Mouse (Mus musculus): ENCODE data around the gene Gm12695. TPM values are rescaled to one million over a fixed set of nuclear protein-coding genes. Genes with fewer than 3 reads are reported as not detected.

Gene Gm12695
- polyA plus RNA-seq (2012; fragmentation: generic; extraction: Trizol): not detected

- H3K36me3 ChIP-seq (ENCODE audit: control insufficient read depth, insufficient read depth): no peaks in the 10 kb centered on the region
- no peaks in the 10 kb centered on the region for H3K27me3 ChIP-seq (ENCODE audit: control insufficient read depth, insufficient read depth, insufficient read length)
- TF ChIP-seq TCF12 (IDR thresholded peaks at IDR 0.05; ENCODE audit: insufficient read depth, poor library complexity, severe bottlenecking) (no peak), MAX (IDR thresholded peaks at IDR 0.05; ENCODE audit: low read depth) (no peak), POLR2A (IDR thresholded peaks at IDR 0.05; ENCODE audit: insufficient read length, low read depth) (no peak), CEBPB (IDR thresholded peaks at IDR 0.05; ENCODE audit: insufficient read depth, poor library complexity, severe bottlenecking) (no peak), REST (IDR thresholded peaks at IDR 0.05; ENCODE audit: insufficient read depth, insufficient read length) (no peak), E2F4 (IDR thresholded peaks at IDR 0.05; ENCODE audit: insufficient read depth) (no peak), SRF (IDR thresholded peaks at IDR 0.05; ENCODE audit: control insufficient read depth, insufficient read length, low read depth) (no peak), TCF3 (IDR thresholded peaks at IDR 0.05; ENCODE audit: insufficient read length, low read depth) (no peak), POLR2AphosphoS2 (IDR thresholded peaks at IDR 0.05; ENCODE audit: insufficient read length, low read depth) (no peak), MYOD1 (IDR thresholded peaks at IDR 0.05; ENCODE audit: control insufficient read depth in 1 of 3, insufficient read length in 2 of 3, low read depth in 2 of 3) (no peak), USF1 (IDR thresholded peaks at IDR 0.05; ENCODE audit: low read depth) (no peak), MYOG (IDR thresholded peaks at IDR 0.05; ENCODE audit: control insufficient read depth in 1 of 3, insufficient read depth in 1 of 3, insufficient read length in 2 of 3, low read depth in 2 of 3) (no peak)
- no peak within 1 kb of the TSS for H3K4me2 ChIP-seq (ENCODE audit: low read depth)
- no peaks in the 10 kb centered on the region for H3K79me2 ChIP-seq (ENCODE audit: control insufficient read depth, insufficient read depth)
- no peak within 1 kb of the TSS for H3ac ChIP-seq (ENCODE audit: control insufficient read depth, insufficient read length)
- no peak within 1 kb of the TSS for H3K4me3 ChIP-seq
Measured at GRCm38 (mm10) chr4:96785086-96785485, at the start of gene Gm12695. Gene Gm12695 (minus strand): TSS chr4:96785186.

- no peak overlapping the region for H3ac ChIP-seq (ENCODE audit: control insufficient read depth, insufficient read length)
- no peak overlapping the region for H3K4me3 ChIP-seq
- no peaks in the 10 kb centered on the region for H3K36me3 ChIP-seq (ENCODE audit: control insufficient read depth, insufficient read depth)
- H3K79me2 ChIP-seq (ENCODE audit: control insufficient read depth, insufficient read depth): no peaks in the 10 kb centered on the region
- no peak for TF ChIP-seq TCF12 (IDR thresholded peaks at IDR 0.05; ENCODE audit: insufficient read depth, poor library complexity, severe bottlenecking)
- TF ChIP-seq CEBPB (IDR thresholded peaks at IDR 0.05; ENCODE audit: insufficient read depth, poor library complexity, severe bottlenecking): no peak
- H3K27me3 ChIP-seq (ENCODE audit: control insufficient read depth, insufficient read depth, insufficient read length): no peaks in the 10 kb centered on the region
- H3K4me2 ChIP-seq (ENCODE audit: low read depth): no peak overlapping the region
Measured at GRCm38 (mm10) chr4:96825540-96826045, 40.6 kb upstream of the Gm12695 start.

DNA sequence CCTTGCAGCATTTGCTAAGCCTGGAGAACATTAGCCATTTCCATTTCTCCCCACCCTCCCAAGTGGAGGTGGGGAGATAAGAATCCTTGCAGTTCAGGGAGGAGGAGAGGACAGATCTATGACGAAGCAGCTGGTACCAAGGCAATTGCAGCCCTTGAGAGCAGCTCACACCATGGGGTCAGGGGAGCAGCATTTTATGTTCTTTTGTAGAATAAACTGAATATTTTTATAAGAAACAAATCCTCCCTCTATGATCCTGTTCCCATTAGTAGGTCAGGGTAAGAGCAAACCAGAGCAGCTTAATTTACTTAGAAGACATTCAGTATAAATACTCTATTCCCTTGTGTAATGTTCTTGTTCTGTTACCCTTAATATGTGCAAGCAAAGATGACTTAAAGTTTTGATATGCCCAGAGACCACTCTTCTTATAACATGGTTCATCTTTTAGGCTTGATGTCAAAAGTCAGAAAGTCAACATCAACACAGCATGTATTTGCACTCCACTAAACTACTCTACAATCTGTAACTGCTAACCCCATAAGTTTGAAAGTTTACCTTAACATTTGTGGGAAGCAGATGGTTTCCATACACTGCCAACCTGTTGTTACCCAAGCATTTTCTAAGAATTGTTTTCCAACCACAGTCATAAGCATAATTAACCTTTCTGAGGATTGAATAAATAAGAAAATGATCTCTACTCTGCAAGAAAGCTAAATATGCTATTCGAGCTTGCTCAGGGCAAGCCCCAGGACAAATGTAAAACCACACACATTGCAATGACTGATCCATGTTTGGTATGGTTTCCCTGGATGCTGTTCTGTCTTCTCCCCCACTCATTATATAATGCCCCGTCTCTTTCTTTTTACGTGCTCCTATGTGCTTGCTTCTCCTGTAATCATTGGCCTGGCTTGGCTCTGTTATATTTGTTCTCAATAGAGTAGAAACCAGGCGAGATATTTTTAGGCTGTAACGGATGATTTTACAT is 22.1 kb upstream of the Gm12695 start:
- Histone ChIP-seq H3K4me3 (no peak overlapping the region), H3K4me2 (ENCODE audit: low read depth) (no peak overlapping the region), H3K36me3 (ENCODE audit: control insufficient read depth, insufficient read depth) (no peaks in the 10 kb centered on the region), H3K79me2 (ENCODE audit: control insufficient read depth, insufficient read depth) (no peaks in the 10 kb centered on the region), H3ac (ENCODE audit: control insufficient read depth, insufficient read length) (no peak overlapping the region), H3K27me3 (ENCODE audit: control insufficient read depth, insufficient read depth, insufficient read length) (no peaks in the 10 kb centered on the region)
- no peak for TF ChIP-seq CEBPB (IDR thresholded peaks at IDR 0.05; ENCODE audit: insufficient read depth, poor library complexity, severe bottlenecking)
- no peak for TF ChIP-seq TCF12 (IDR thresholded peaks at IDR 0.05; ENCODE audit: insufficient read depth, poor library complexity, severe bottlenecking)
- TF ChIP-seq REST (IDR thresholded peaks at IDR 0.05; ENCODE audit: insufficient read depth, insufficient read length): no peak
- no peak for TF ChIP-seq POLR2AphosphoS2 (IDR thresholded peaks at IDR 0.05; ENCODE audit: insufficient read length, low read depth)
- no peak for TF ChIP-seq USF1 (IDR thresholded peaks at IDR 0.05; ENCODE audit: low read depth)
- no peak for TF ChIP-seq MAX (IDR thresholded peaks at IDR 0.05; ENCODE audit: low read depth)
- no peak for TF ChIP-seq E2F4 (IDR thresholded peaks at IDR 0.05; ENCODE audit: insufficient read depth)
- TF ChIP-seq MYOG (IDR thresholded peaks at IDR 0.05; ENCODE audit: control insufficient read depth in 1 of 3, insufficient read depth in 1 of 3, insufficient read length in 2 of 3, low read depth in 2 of 3): no peak
- TF ChIP-seq SRF (IDR thresholded peaks at IDR 0.05; ENCODE audit: control insufficient read depth, insufficient read length, low read depth): no peak
- TF ChIP-seq TCF3 (IDR thresholded peaks at IDR 0.05; ENCODE audit: insufficient read length, low read depth): no peak
- TF ChIP-seq POLR2A (IDR thresholded peaks at IDR 0.05; ENCODE audit: insufficient read length, low read depth): no peak
- no peak for TF ChIP-seq MYOD1 (IDR thresholded peaks at IDR 0.05; ENCODE audit: control insufficient read depth in 1 of 3, insufficient read length in 2 of 3, low read depth in 2 of 3)

DNA sequence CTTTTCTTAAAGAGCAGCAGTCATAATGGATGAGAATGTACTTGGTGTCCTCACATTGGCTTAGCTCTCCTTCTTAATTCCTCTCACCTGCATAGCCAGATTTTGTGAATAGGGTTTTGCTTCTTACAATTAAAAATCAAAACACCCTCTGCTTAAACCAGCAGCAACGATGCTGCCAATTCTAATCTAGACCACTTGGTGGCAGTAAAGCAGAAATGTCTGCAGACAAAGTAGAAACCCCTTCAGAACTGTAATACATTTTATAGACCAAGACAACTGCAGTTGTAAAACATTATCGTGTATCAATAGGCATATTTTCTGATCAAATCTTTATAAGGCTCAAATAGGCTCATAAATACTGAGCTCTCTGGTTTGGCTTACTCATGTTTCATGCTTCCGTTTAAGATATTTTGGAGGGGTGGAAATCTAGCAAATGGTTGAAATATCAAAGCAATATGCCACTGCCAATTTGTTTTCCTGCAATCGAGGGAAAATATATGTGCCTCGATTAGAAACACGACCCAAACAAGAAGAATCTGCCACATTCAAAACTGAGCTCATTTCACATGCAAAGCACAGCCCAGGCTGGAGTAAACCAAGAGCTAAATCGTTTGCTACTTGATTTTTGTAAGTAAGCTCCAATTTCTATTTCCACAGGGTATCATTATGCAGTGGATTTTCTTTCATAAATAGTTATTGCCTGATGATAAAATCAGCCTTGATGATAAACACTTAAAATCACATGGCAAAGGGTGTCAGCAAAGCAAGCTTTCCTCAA is 14.6 kb upstream of the Gm12695 start:
- Histone ChIP-seq H3K27me3 (ENCODE audit: control insufficient read depth, insufficient read depth, insufficient read length) (no peaks in the 10 kb centered on the region), H3K79me2 (ENCODE audit: control insufficient read depth, insufficient read depth) (no peaks in the 10 kb centered on the region), H3K4me3 (no peak overlapping the region), H3K36me3 (ENCODE audit: control insufficient read depth, insufficient read depth) (no peaks in the 10 kb centered on the region), H3ac (ENCODE audit: control insufficient read depth, insufficient read length) (no peak overlapping the region), H3K4me2 (ENCODE audit: low read depth) (no peak overlapping the region)
- TF ChIP-seq CEBPB (IDR thresholded peaks at IDR 0.05; ENCODE audit: insufficient read depth, poor library complexity, severe bottlenecking) (no peak), E2F4 (IDR thresholded peaks at IDR 0.05; ENCODE audit: insufficient read depth) (no peak), REST (IDR thresholded peaks at IDR 0.05; ENCODE audit: insufficient read depth, insufficient read length) (no peak), POLR2AphosphoS2 (IDR thresholded peaks at IDR 0.05; ENCODE audit: insufficient read length, low read depth) (no peak), POLR2A (IDR thresholded peaks at IDR 0.05; ENCODE audit: insufficient read length, low read depth) (no peak), TCF12 (IDR thresholded peaks at IDR 0.05; ENCODE audit: insufficient read depth, poor library complexity, severe bottlenecking) (no peak), MYOD1 (IDR thresholded peaks at IDR 0.05; ENCODE audit: control insufficient read depth in 1 of 3, insufficient read length in 2 of 3, low read depth in 2 of 3) (no peak), MYOG (IDR thresholded peaks at IDR 0.05; ENCODE audit: control insufficient read depth in 1 of 3, insufficient read depth in 1 of 3, insufficient read length in 2 of 3, low read depth in 2 of 3) (no peak), TCF3 (IDR thresholded peaks at IDR 0.05; ENCODE audit: insufficient read length, low read depth) (no peak), SRF (IDR thresholded peaks at IDR 0.05; ENCODE audit: control insufficient read depth, insufficient read length, low read depth) (no peak)
